Mouse (Mus musculus): Measurements from ENCODE around the gene Slc29a4.

- no peak for TF ChIP-seq POLR2A (IDR thresholded peaks at IDR 0.05; ENCODE audit: low read depth, low read length)
- no peak for TF ChIP-seq CTCF (IDR thresholded peaks at IDR 0.05; ENCODE audit: extremely low read depth, insufficient read length, insufficient replicate concordance, low read depth, low read length)
Measured at GRCm38 (mm10) chr5:142660656-142661434, 31.5 kb upstream of the Slc29a4 start.
